Comparison of ENCODE assay signal across 25 mouse cellular contexts in genomic region chr19:36748996-36749395, GRCm38 (mm10). TPM values are rescaled to one million over a fixed set of nuclear protein-coding genes. Genes with fewer than 3 reads are reported as not detected.
DNase-seq lines count a peak whose midpoint lies in the region; ATAC-seq and TF ChIP-seq lines count a peak whose summit lies in the region.
"Had no signal": no experiment of that assay in that cellular context is flagged by ENCODE, and none has a peak within 500 bp of the region (broad histone marks: within the 10 kb centered on the region; RNA-seq: fewer than 3 reads in every experiment).

No protein-coding gene starts in this region.

- H3K9ac ChIP-seq in heart, embryonic 11.5 days (ENCODE audit: low read depth, low read length), result no peak overlapping the region
- H3K9ac ChIP-seq: embryonic facial prominence, embryonic 13.5 days; embryonic facial prominence, embryonic 15.5 days; forebrain, embryonic 12.5 days had no signal

- DNase-seq in gastrocnemius, adult 2 months, result peak; percentile 48
- no peak for DNase-seq in gastrocnemius, postnatal 4 days (ENCODE audit: low spot score in 2 of 2)
- peak; percentile 50 for DNase-seq in heart, adult 11 months
- peak; percentile 77 for DNase-seq in skeletal muscle tissue, adult 2 months (ENCODE audit: low read depth, low spot score)
- no peak for DNase-seq in neural tube, embryonic 10.5 days (ENCODE audit: extremely low spot score, low spot score)
- DNase-seq: adrenal gland, adult 2 months; adrenal gland, postnatal 10 days; adrenal gland, postnatal 25 days; cerebellum, adult 11 months; cerebellum, adult 18-20 months; cerebellum, adult 8-10 months; cerebellum, adult 9-11 months; cerebellum, postnatal 14 days; cerebellum, postnatal 36 days; embryo, embryonic 11 days had no signal

- TF ChIP-seq CTCF in gastrocnemius, adult 2 months (IDR thresholded peaks at IDR 0.05), result no peak

- H3K27ac ChIP-seq in gastrocnemius, adult 2 months, result peak overlapping the region; percentile 70
- no peak overlapping the region for H3K27ac ChIP-seq in heart, embryonic 11.5 days (ENCODE audit: low read depth, low read length)
- H3K27ac ChIP-seq: embryonic facial prominence, embryonic 13.5 days; embryonic facial prominence, embryonic 15.5 days; forebrain, embryonic 10.5 days; forebrain, embryonic 12.5 days had no signal

- intact Hi-C loops in gastrocnemius, adult 2 months (cut with DNase I), result no loop called here

- no peaks in the 10 kb centered on the region for H3K4me1 ChIP-seq in heart, embryonic 11.5 days (ENCODE audit: control insufficient read depth, insufficient read depth, low read length)
- H3K4me1 ChIP-seq: embryonic facial prominence, embryonic 13.5 days; embryonic facial prominence, embryonic 15.5 days; forebrain, embryonic 10.5 days; forebrain, embryonic 12.5 days had no signal

- H3K4me2 ChIP-seq in heart, embryonic 11.5 days, result no peak overlapping the region
- H3K4me2 ChIP-seq: embryonic facial prominence, embryonic 13.5 days; embryonic facial prominence, embryonic 15.5 days; forebrain, embryonic 12.5 days had no signal

- H3K4me3 ChIP-seq in gastrocnemius, adult 2 months, result no peak overlapping the region
- no peak overlapping the region for H3K4me3 ChIP-seq in heart, embryonic 11.5 days (ENCODE audit: low read depth, low read length)
- H3K4me3 ChIP-seq: embryonic facial prominence, embryonic 13.5 days; embryonic facial prominence, embryonic 15.5 days; erythroblast, embryonic 14.5 days; forebrain, embryonic 10.5 days; forebrain, embryonic 12.5 days had no signal

- ATAC-seq in heart, embryonic 11.5 days (replicated peaks; ENCODE audit: insufficient number of reproducible peaks, low FRiP score, low TSS enrichment), result no peak
- ATAC-seq: forebrain, embryonic 14.5 days had no signal

- H3K36me3 ChIP-seq in heart, embryonic 11.5 days (ENCODE audit: control insufficient read depth, insufficient read depth, low read length), result no peaks in the 10 kb centered on the region
- H3K36me3 ChIP-seq: embryonic facial prominence, embryonic 13.5 days; embryonic facial prominence, embryonic 15.5 days; forebrain, embryonic 10.5 days; forebrain, embryonic 12.5 days had no signal

- H3K27me3 ChIP-seq in heart, embryonic 11.5 days (ENCODE audit: control insufficient read depth, insufficient read depth, low read length), result no peaks in the 10 kb centered on the region
- H3K27me3 ChIP-seq: embryonic facial prominence, embryonic 13.5 days; embryonic facial prominence, embryonic 15.5 days; forebrain, embryonic 12.5 days had no signal

- no peaks in the 10 kb centered on the region for H3K9me3 ChIP-seq in heart, embryonic 11.5 days (replicated peaks; ENCODE audit: control insufficient read depth, low read length)
- H3K9me3 ChIP-seq: embryonic facial prominence, embryonic 13.5 days; embryonic facial prominence, embryonic 15.5 days; forebrain, embryonic 10.5 days; forebrain, embryonic 12.5 days had no signal

RNA-seq across cellular contexts. Expression of gene Ppp1r3c, which starts 12.5 kb away (rescaled TPM):
- 100 to 1,000 TPM; 675 to 775 TPM for total RNA-seq in gastrocnemius, adult 2 months (2021)
- 10 to 100 TPM; 76.9 to 78.8 TPM for total RNA-seq in gastrocnemius, postnatal 4 days (2021)
- 58.4 and 72.9 TPM in 2 replicates for polyA plus RNA-seq in heart, embryonic 11.5 days (2014; fragmentation: Nextera tagmentation; extraction: Ambion mirVana)
- total RNA-seq: common myeloid progenitor, adult 5-6 weeks; MEL had no signal
- polyA plus RNA-seq: C2C12; erythroblast, embryonic 14.5 days had no signal

Comparison
In these comparisons a context has a peak if more than half of its experiments do, and no peak if none do; other contexts are left out.
1. DNase-seq: peak in gastrocnemius, adult 2 months (single experiment), heart, adult 11 months (single experiment) and skeletal muscle tissue, adult 2 months (single experiment); none in gastrocnemius, postnatal 4 days (0 of 2) and neural tube, embryonic 10.5 days (single experiment).
2. RNA of gene Ppp1r3c, which starts 12.5 kb away (total RNA-seq): 675 to 775 TPM in gastrocnemius, adult 2 months; 76.9 to 78.8 TPM in gastrocnemius, postnatal 4 days; every median in the first group is over 4 times any median in the second.